Mouse (Mus musculus) MEL (cell line): ENCODE measurements at regions not wholly inside any gene's neighbourhood (a gene's known extent, or its start where the extent isn't known, plus 50 kb on each side); places are given as distances from the start of the nearest gene placed in this dataset.

Experiments
- DNase-seq: peaks from one replicate; pipeline ENCODE4 v3.0.0; 2011; ENCODE audit warnings: low read depth, low spot score
- H3K27ac ChIP-seq: 2 replicates; pipeline ENCODE4 v1.5.1; 2012; ENCODE audit warnings: low read depth, mild to moderate bottlenecking, control low read depth, low read length, moderate library complexity; ENCODE audit not compliant: control insufficient read depth
- H3K27me3 ChIP-seq, 2 experiments: fragments of 150-350 bp in 1 of 2; sonication (generic) in 1 of 2; 2 replicates each; pipeline ENCODE4 v1.6.1; 2012; ENCODE audit warnings: low read length in 2 of 2, mild to moderate bottlenecking in 2 of 2, improper control_type of control experiment in 1 of 2, moderate library complexity in 1 of 2; ENCODE audit not compliant: insufficient read depth in 2 of 2, control insufficient read depth in 1 of 2
- H3K36me3 ChIP-seq, 2 experiments: 2 replicates each; pipeline ENCODE4 v1.6.1; 2012 to 2014; ENCODE audit warnings: low read length in 2 of 2, improper control_type of control experiment in 1 of 2, inconsistent platforms in 1 of 2, mild to moderate bottlenecking in 1 of 2; ENCODE audit not compliant: insufficient read depth in 2 of 2, control insufficient read depth in 1 of 2
- H3K4me1 ChIP-seq, 2 experiments: fragments of 150-350 bp in 1 of 2; sonication (generic) in 1 of 2; 2 replicates each; pipeline ENCODE4 v1.6.1; 2012; ENCODE audit warnings: low read length in 2 of 2, improper control_type of control experiment in 1 of 2, mild to moderate bottlenecking in 1 of 2; ENCODE audit not compliant: insufficient read depth in 2 of 2, control insufficient read depth in 1 of 2
- H3K4me3 ChIP-seq, 2 experiments: fragments of 150-350 bp in 1 of 2; sonication (generic) in 1 of 2; 2 replicates each; pipeline ENCODE4 v1.5.1; 2012; ENCODE audit warnings: low read depth in 2 of 2, low read length in 2 of 2, mild to moderate bottlenecking in 2 of 2, moderate library complexity in 2 of 2, control low read depth in 1 of 2, improper control_type of control experiment in 1 of 2; ENCODE audit not compliant: control insufficient read depth in 1 of 2, insufficient read depth in 1 of 2
- H3K79me2 ChIP-seq: 2 replicates; pipeline ENCODE4 v1.6.1; 2012; ENCODE audit warnings: mild to moderate bottlenecking, low read length, moderate library complexity; ENCODE audit not compliant: control insufficient read depth, poor library complexity, insufficient read depth
- H3K9ac ChIP-seq: 2 replicates; pipeline ENCODE4 v1.6.1; 2012; ENCODE audit warnings: low read depth, mild to moderate bottlenecking, control low read depth, low read length, moderate library complexity; ENCODE audit not compliant: control insufficient read depth, poor library complexity, severe bottlenecking
- H3K9me3 ChIP-seq: fragments of 150-350 bp; sonication (generic); replicated peaks from 2 replicates; pipeline ENCODE4 v1.6.1; 2012; ENCODE audit warnings: mild to moderate bottlenecking, low read length, improper control_type of control experiment, moderate library complexity; ENCODE audit not compliant: insufficient read depth
- BHLHE40 ChIP-seq: IDR thresholded peaks from 2 replicates; pipeline ENCODE4 v1.6.1; 2012; ENCODE audit warnings: low read depth, mild to moderate bottlenecking, inconsistent platforms, low read length, improper control_type of control experiment, borderline replicate concordance
- CHD1 ChIP-seq: IDR thresholded peaks from 2 replicates; pipeline ENCODE4 v1.6.1; 2012; ENCODE audit warnings: low read depth, mild to moderate bottlenecking, inconsistent platforms, low read length, improper control_type of control experiment
- CHD2 ChIP-seq: IDR thresholded peaks from 2 replicates; pipeline ENCODE4 v1.6.1; 2011; ENCODE audit warnings: low read length, improper control_type of control experiment
- CTCF ChIP-seq, 3 experiments: IDR thresholded peaks in 2 of 3; conservative IDR thresholded peaks in 1 of 3; 2 replicates each; pipeline ENCODE4 v1.5.1; 2011 to 2012; ENCODE audit warnings: low read length in 3 of 3, low read depth in 2 of 3, mild to moderate bottlenecking in 2 of 3, improper control_type of control experiment in 1 of 3, inconsistent platforms in 1 of 3, mixed read lengths in 1 of 3, moderate library complexity in 1 of 3; ENCODE audit not compliant: control insufficient read depth in 1 of 3, insufficient read depth in 1 of 3, poor library complexity in 1 of 3, severe bottlenecking in 1 of 3
- ELF1 ChIP-seq: IDR thresholded peaks from 2 replicates; pipeline ENCODE4 v1.6.1; 2014; ENCODE audit warnings: low read depth, mild to moderate bottlenecking, inconsistent platforms, low read length, improper control_type of control experiment, moderate library complexity
- ETS1 ChIP-seq: IDR thresholded peaks from 2 replicates; pipeline ENCODE4 v1.6.1; 2012; ENCODE audit warnings: low read depth, mild to moderate bottlenecking, inconsistent platforms, low read length, improper control_type of control experiment, moderate library complexity
- GABPA ChIP-seq: IDR thresholded peaks from 2 replicates; pipeline ENCODE4 v1.6.1; 2012; ENCODE audit warnings: low read depth, mild to moderate bottlenecking, inconsistent platforms, low read length, improper control_type of control experiment, moderate library complexity
- HCFC1 ChIP-seq: IDR thresholded peaks from 2 replicates; pipeline ENCODE4 v1.6.1; 2012; ENCODE audit warnings: low read depth, mild to moderate bottlenecking, inconsistent platforms, low read length, improper control_type of control experiment, moderate library complexity
- JUND ChIP-seq: IDR thresholded peaks from 2 replicates; pipeline ENCODE4 v1.6.1; 2011; ENCODE audit warnings: low read depth, mild to moderate bottlenecking, improper control_type of control experiment, low read length
- MAFK ChIP-seq: IDR thresholded peaks from 2 replicates; pipeline ENCODE4 v1.6.1; 2011; ENCODE audit warnings: low read depth, mild to moderate bottlenecking, low read length, improper control_type of control experiment, borderline replicate concordance
- MAZ ChIP-seq: IDR thresholded peaks from 2 replicates; pipeline ENCODE4 v1.6.1; 2012; ENCODE audit warnings: low read depth, mild to moderate bottlenecking, inconsistent platforms, low read length, improper control_type of control experiment
- MEF2A ChIP-seq: IDR thresholded peaks from 2 replicates; pipeline ENCODE4 v1.6.1; 2014; ENCODE audit warnings: low read depth, mild to moderate bottlenecking, inconsistent platforms, low read length, improper control_type of control experiment; ENCODE audit not compliant: poor library complexity, insufficient replicate concordance, severe bottlenecking; ENCODE audit errors: extremely low read depth
- MXI1 ChIP-seq: IDR thresholded peaks from 2 replicates; pipeline ENCODE4 v1.6.1; 2011; ENCODE audit warnings: mild to moderate bottlenecking, low read depth, low read length, improper control_type of control experiment
- MYB ChIP-seq: IDR thresholded peaks from 2 replicates; pipeline ENCODE4 v1.6.1; 2011; ENCODE audit warnings: mild to moderate bottlenecking, low read depth, low read length, improper control_type of control experiment
- MYC ChIP-seq: IDR thresholded peaks from 2 replicates; pipeline ENCODE4 v1.6.1; 2011; ENCODE audit warnings: low read depth, mild to moderate bottlenecking, low read length, improper control_type of control experiment, moderate library complexity
- POLR2A ChIP-seq, 2 experiments: IDR thresholded peaks; 2 replicates each; pipeline ENCODE4 v1.6.1; 2011 to 2012; ENCODE audit warnings: low read length in 2 of 2, mild to moderate bottlenecking in 2 of 2, control low read depth in 1 of 2, improper control_type of control experiment in 1 of 2, low read depth in 1 of 2, moderate library complexity in 1 of 2; ENCODE audit not compliant: control insufficient read depth in 1 of 2, insufficient read depth in 1 of 2, poor library complexity in 1 of 2
- POLR2AphosphoS2 ChIP-seq: IDR thresholded peaks from 2 replicates; pipeline ENCODE4 v1.6.1; 2011; ENCODE audit warnings: low read length, improper control_type of control experiment
- POLR2AphosphoS5 ChIP-seq: IDR thresholded peaks from 2 replicates; pipeline ENCODE4 v1.6.1; 2012; ENCODE audit warnings: low read depth, borderline replicate concordance, mild to moderate bottlenecking, inconsistent platforms, low read length, moderate library complexity, mixed read lengths
- RAD21 ChIP-seq: IDR thresholded peaks from 2 replicates; pipeline ENCODE4 v1.6.1; 2011; ENCODE audit warnings: mild to moderate bottlenecking, low read depth, low read length, improper control_type of control experiment
- RCOR1 ChIP-seq: IDR thresholded peaks from 2 replicates; pipeline ENCODE4 v1.6.1; 2012; ENCODE audit warnings: low read depth, mild to moderate bottlenecking, inconsistent platforms, low read length, improper control_type of control experiment
- SIN3A ChIP-seq: IDR thresholded peaks from 2 replicates; pipeline ENCODE4 v1.6.1; 2012; ENCODE audit warnings: low read length, improper control_type of control experiment, inconsistent platforms
- TAL1 ChIP-seq: IDR thresholded peaks from 2 replicates; pipeline ENCODE4 v1.6.1; 2012; ENCODE audit warnings: mild to moderate bottlenecking, inconsistent platforms, low read length, moderate library complexity, mixed read lengths
- TBP ChIP-seq: IDR thresholded peaks from 2 replicates; pipeline ENCODE4 v1.8.0; 2011; ENCODE audit warnings: low read depth, low read length, improper control_type of control experiment
- TCF12 ChIP-seq: IDR thresholded peaks from 2 replicates; pipeline ENCODE4 v1.6.1; 2014; ENCODE audit warnings: low read depth, mild to moderate bottlenecking, inconsistent platforms, low read length, improper control_type of control experiment, moderate library complexity
- USF1 ChIP-seq: IDR thresholded peaks from 2 replicates; pipeline ENCODE4 v1.6.1; 2014; ENCODE audit warnings: low read depth, mild to moderate bottlenecking, inconsistent platforms, low read length, improper control_type of control experiment, moderate library complexity
- USF2 ChIP-seq, 2 experiments: IDR thresholded peaks; 2 replicates each; pipeline ENCODE4 v1.6.1; 2011 to 2012; ENCODE audit warnings: improper control_type of control experiment in 2 of 2, low read length in 2 of 2, borderline replicate concordance in 1 of 2, inconsistent platforms in 1 of 2, low read depth in 1 of 2, mild to moderate bottlenecking in 1 of 2; ENCODE audit not compliant: insufficient read depth in 1 of 2
- ZKSCAN1 ChIP-seq: IDR thresholded peaks from 2 replicates; pipeline ENCODE4 v1.6.1; 2012; ENCODE audit warnings: low read depth, mild to moderate bottlenecking, inconsistent platforms, low read length, improper control_type of control experiment, moderate library complexity
- ZMIZ1 ChIP-seq: IDR thresholded peaks from 2 replicates; pipeline ENCODE4 v1.6.1; 2012; ENCODE audit warnings: low read depth, mild to moderate bottlenecking, inconsistent platforms, low read length, improper control_type of control experiment, moderate library complexity

DNA sequence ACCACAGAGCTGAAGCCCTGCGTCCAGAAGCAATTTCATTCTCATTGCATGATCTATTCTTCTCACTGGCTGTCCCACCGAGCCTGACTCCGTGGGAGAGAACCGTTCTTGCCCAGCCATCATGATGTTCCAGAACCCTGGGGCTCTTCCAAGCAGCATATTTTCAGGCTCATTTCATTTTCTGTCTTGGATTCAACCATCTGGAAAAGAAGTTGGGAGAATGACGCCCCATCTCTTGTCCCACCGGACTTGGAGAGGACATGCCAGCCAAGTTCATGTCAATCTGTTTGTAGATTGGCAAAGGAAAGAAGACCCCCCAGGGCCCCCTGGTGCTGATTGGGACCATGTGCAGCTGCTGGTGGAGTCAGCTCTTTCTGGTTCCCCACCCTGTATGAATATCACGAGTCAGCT is 1400.5 kb upstream of the Lrrc6 start:
- no peak overlapping the region for H3K27ac ChIP-seq
- DNase-seq, result no peak

DNA sequence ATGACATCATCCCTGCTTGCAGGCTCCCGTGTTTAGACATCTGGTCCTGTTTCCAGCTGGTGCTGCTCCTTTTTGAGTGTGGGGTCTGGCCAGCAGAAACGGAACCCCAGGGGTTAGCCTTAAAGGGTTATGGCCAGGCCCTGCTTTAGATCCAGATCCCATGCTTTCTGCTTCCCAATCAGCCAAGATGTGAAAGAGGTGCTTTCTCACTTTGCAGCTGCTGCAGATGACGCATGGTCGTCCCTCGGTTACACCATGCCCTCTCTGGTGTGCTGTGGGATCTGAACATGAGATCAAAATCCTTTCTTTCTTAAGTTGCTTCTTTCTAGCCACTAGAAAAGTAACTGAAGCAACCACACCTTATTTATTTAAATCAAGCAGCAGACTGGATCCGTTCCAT is 1399.1 kb upstream of the Lrrc6 start:
- Histone ChIP-seq H3K36me3 (no peaks in the 10 kb centered on the region), H3K4me3 (no peak overlapping the region)

More for the DNA sequence above, 1400.5 kb upstream of the Lrrc6 start:
- Histone ChIP-seq H3K4me1 (no peaks in the 10 kb centered on the region), H3K79me2 (no peaks in the 10 kb centered on the region), H3K4me3 (no peak overlapping the region), H3K27me3 (no peaks in the 10 kb centered on the region), H3K36me3 (no peaks in the 10 kb centered on the region), H3K9ac (no peak overlapping the region), H3K9me3 (no peaks in the 10 kb centered on the region; the same call in 1 of the 2 replicates)
- TF ChIP-seq ZMIZ1, result no peak
- no peak for TF ChIP-seq MYC
- no peak for TF ChIP-seq SIN3A
- TF ChIP-seq USF1, result no peak
- TF ChIP-seq POLR2AphosphoS2, result no peak
- no peak for TF ChIP-seq CHD2

GRCm38 (mm10) chr15:67898959-67899403 is 1398.3 kb upstream of the Lrrc6 start:
- Histone ChIP-seq H3K36me3 (no peaks in the 10 kb centered on the region), H3K4me3 (no peak overlapping the region), H3K9me3 (no peaks in the 10 kb centered on the region; the same call in 1 of the 2 replicates), H3K9ac (no peak overlapping the region), H3K27me3 (no peaks in the 10 kb centered on the region), H3K4me1 (no peaks in the 10 kb centered on the region), H3K79me2 (no peaks in the 10 kb centered on the region), H3K27ac (no peak overlapping the region)
- TF ChIP-seq CHD1 (no peak), MYC (no peak), CTCF (IDR thresholded peaks at IDR 0.05 in 2 of 3, conservative IDR thresholded peaks at IDR 0.05 in 1 of 3; ENCODE audit: control insufficient read depth in 1 of 3, insufficient read depth in 1 of 3, low read depth in 2 of 3, low read length in 3 of 3, poor library complexity in 1 of 3, severe bottlenecking in 1 of 3) (no peak), MAFK (no peak), BHLHE40 (no peak), TAL1 (no peak), POLR2A (IDR thresholded peaks at IDR 0.05; ENCODE audit: control insufficient read depth in 1 of 2, insufficient read depth in 1 of 2, low read depth in 1 of 2, low read length in 2 of 2, poor library complexity in 1 of 2) (no peak), HCFC1 (no peak), RCOR1 (no peak), GABPA (no peak), ZKSCAN1 (no peak), JUND (no peak), TBP (no peak), MEF2A (no peak), ETS1 (no peak), POLR2AphosphoS5 (no peak)
- no peak for DNase-seq

More for the DNA sequence above, 1399.1 kb upstream of the Lrrc6 start:
- Histone ChIP-seq H3K27ac (no peak overlapping the region), H3K4me1 (no peaks in the 10 kb centered on the region), H3K9me3 (no peaks in the 10 kb centered on the region; the same call in 1 of the 2 replicates), H3K9ac (no peak overlapping the region), H3K79me2 (no peaks in the 10 kb centered on the region), H3K27me3 (no peaks in the 10 kb centered on the region)
- DNase-seq, result no peak
- no peak for TF ChIP-seq MAFK
- TF ChIP-seq GABPA, result no peak
- no peak for TF ChIP-seq MXI1
- no peak for TF ChIP-seq ETS1
- no peak for TF ChIP-seq ELF1
- no peak for TF ChIP-seq ZMIZ1
- no peak for TF ChIP-seq SIN3A
- no peak for TF ChIP-seq HCFC1
- no peak for TF ChIP-seq RCOR1
- no peak for TF ChIP-seq TAL1
- no peak for TF ChIP-seq MYB
- no peak for TF ChIP-seq MAZ
- no peak for TF ChIP-seq RAD21
- no peak for TF ChIP-seq ZKSCAN1
- no peak for TF ChIP-seq TCF12
- no peak for TF ChIP-seq USF2 (IDR thresholded peaks at IDR 0.05; ENCODE audit: borderline replicate concordance in 1 of 2, insufficient read depth in 1 of 2, low read depth in 1 of 2, low read length in 2 of 2)
